Mouse (Mus musculus) limb, embryonic 12.5 days (tissue): Measurements from ENCODE around the gene Map4k2. TPM values are rescaled to one million over a fixed set of nuclear protein-coding genes. Genes with fewer than 3 reads are reported as not detected.

Experiments
- ATAC-seq: fragments of 200-750 bp; cut with Nextera tagmentation; 2 replicates; pipeline ENCODE4 v1.8.0; 2017; ENCODE audit warnings: low read depth, moderate TSS enrichment; ENCODE audit not compliant: insufficient number of reproducible peaks, insufficient read depth, low FRiP score, low TSS enrichment
- H3K27ac ChIP-seq: fragments of 300-500 bp; sonication (generic); 2 replicates; pipeline ENCODE4 v1.5.1; 2016; ENCODE audit warnings: mild to moderate bottlenecking, moderate library complexity
- H3K27me3 ChIP-seq: fragments of 300-500 bp; sonication (generic); 2 replicates; pipeline ENCODE4 v1.6.1; 2016; ENCODE audit warnings: mild to moderate bottlenecking, moderate library complexity
- H3K36me3 ChIP-seq: fragments of 300-500 bp; sonication (generic); 2 replicates; pipeline ENCODE4 v1.6.1; 2016; ENCODE audit warnings: mild to moderate bottlenecking, moderate library complexity
- H3K4me1 ChIP-seq: fragments of 300-500 bp; sonication (generic); replicated peaks from 2 replicates; pipeline ENCODE4 v1.6.1; 2016
- H3K4me2 ChIP-seq: fragments of 300-500 bp; sonication (generic); 2 replicates; pipeline ENCODE4 v1.6.1; 2016; ENCODE audit warnings: mild to moderate bottlenecking, moderate library complexity
- H3K4me3 ChIP-seq: fragments of 300-500 bp; sonication (generic); replicated peaks from 2 replicates; pipeline ENCODE4 v1.5.1; 2016; ENCODE audit warnings: mild to moderate bottlenecking
- H3K9ac ChIP-seq: fragments of 300-500 bp; sonication (generic); replicated peaks from 2 replicates; pipeline ENCODE4 v1.6.1; 2016; ENCODE audit warnings: mild to moderate bottlenecking, moderate library complexity
- H3K9me3 ChIP-seq: fragments of 300-500 bp; sonication (generic); 2 replicates; pipeline ENCODE4 v1.6.1; 2016; ENCODE audit warnings: mild to moderate bottlenecking, moderate library complexity
- WGBS: fragments of 180-500 bp; shearing (Covaris S2); methylation state at CpG from one replicate; pipeline ENCODE4 v1.1.7; 2016; 5-methylcytosine and 5-hydroxymethylcytosine counted together
- polyA plus RNA-seq: library from polyadenylated mRNA; unstranded; fragments of >200 nt; fragmentation: Nextera tagmentation; extraction: Ambion mirVana; gene quantifications from 2 replicates; pipeline ENCODE4 v1.2.1, GENCODE M21; 2016

Gene Map4k2
- polyA plus RNA-seq, 1 experiment from 2014 or later: 13.5 TPM

DNA sequence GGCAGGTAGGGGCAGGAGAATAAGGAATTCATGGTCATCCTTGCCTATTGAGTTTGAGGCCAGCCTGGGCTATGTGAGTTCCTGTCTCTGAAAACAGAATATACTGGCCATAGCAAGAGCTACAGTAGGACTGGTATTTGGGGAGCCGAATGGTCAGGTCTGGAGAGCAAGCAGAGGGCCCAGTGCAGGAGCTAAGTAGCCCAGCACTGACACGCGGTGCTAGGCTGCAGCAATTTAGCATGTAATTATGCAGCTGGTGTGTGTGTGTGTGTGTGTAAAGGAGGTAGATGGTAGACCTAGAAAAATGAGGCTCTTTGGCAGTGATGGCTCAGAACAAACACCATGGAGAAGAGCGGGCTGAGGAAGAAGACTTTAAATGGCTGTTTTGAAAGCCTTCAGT, 6.7 kb downstream of the Map4k2 start:
- Histone ChIP-seq H3K27me3 (no peaks in the 10 kb centered on the region), H3K4me3 (no peak overlapping the region), H3K9me3 (no peaks in the 10 kb centered on the region), H3K4me1 (peaks cover 26% of the 10 kb centered on the region), H3K9ac (no peak overlapping the region), H3K4me2 (no peak overlapping the region), H3K27ac (no peak overlapping the region), H3K36me3 (peaks cover 64% of the 10 kb centered on the region)
- WGBS: 94% methylated on average over 4 of the region's 4 CpGs
- no peak for ATAC-seq

DNA sequence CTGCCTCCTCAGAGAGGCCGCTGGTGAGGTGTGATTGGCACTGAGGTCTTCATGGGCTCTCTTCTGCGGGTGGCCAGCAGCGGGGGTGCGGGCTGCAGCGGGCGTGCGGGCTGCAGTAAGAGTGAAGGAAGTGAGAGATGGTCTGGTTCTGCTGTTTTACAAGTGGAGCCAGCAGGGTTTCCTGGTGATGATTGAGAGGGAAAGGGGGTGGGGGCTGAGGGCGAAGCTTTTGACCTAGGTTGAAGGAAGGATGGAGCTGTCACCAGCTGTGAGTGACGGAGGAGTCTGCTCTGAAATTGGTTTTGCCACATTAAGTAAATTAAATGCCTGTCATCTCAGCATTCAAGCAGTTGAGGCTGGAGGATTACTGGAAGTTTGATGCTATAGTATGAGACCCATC, 7.8 kb downstream of the Map4k2 start:
- Histone ChIP-seq H3K9ac (no peak overlapping the region), H3K36me3 (peaks cover 60% of the 10 kb centered on the region), H3K4me1 (peaks cover 26% of the 10 kb centered on the region), H3K9me3 (no peaks in the 10 kb centered on the region), H3K27ac (peak overlapping the region; percentile 57), H3K4me2 (no peak overlapping the region), H3K27me3 (no peaks in the 10 kb centered on the region), H3K4me3 (no peak overlapping the region)
- ATAC-seq: no peak
- whole genome bisulfite sequencing: 30% methylated on average over 9 of the region's 9 CpGs

DNA sequence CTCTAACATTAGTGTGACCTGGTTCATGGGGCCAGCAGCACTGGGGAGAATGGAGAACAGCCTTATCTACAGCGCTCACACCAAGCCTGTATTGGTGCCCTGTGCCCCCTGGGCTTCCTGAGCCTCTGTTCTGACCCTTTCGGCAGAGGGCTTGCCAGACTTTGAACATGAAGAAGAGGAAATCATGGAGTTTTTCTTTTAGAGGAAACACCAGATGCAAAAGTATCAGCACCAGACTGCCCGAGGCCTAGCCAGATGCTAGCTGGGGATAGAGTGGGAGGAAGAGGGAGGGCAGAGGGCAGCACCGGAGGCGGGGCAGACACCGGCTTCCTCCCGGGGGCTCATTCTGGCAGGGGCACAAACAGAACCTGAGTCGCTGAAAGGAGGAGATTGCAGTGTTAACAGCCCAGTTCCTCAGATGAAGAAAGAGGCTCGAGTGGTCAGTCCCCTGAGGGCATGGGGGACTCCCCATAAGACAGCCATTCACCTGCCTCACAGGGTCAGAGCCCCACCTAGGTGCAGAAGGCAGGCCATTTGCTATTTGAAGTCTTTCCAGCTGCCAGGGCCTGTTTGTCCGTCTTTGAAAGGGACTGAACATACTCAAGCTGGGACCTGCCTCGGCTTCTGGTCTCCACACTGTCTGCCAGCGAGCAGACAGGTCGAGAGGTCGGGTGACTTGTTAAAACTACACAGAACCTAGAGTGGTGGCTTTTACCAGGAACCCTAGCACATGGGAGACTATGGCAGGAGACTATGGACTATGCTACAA, 8.5 kb downstream of the Map4k2 start:
- Histone ChIP-seq H3K4me2 (no peak overlapping the region), H3K27ac (peak overlapping the region; percentile 57), H3K4me1 (peaks cover 26% of the 10 kb centered on the region), H3K9me3 (no peaks in the 10 kb centered on the region), H3K27me3 (no peaks in the 10 kb centered on the region), H3K4me3 (no peak overlapping the region), H3K36me3 (peaks cover 60% of the 10 kb centered on the region), H3K9ac (no peak overlapping the region)
- 13% methylated on average over 14 of the region's 14 CpGs for WGBS
- no peak for ATAC-seq

GRCm38 (mm10) chr19:6351431-6352106, 10.6 kb downstream of the Map4k2 start:
- ATAC-seq: no peak
- H3K9ac ChIP-seq: no peak overlapping the region
- 67% methylated on average over 14 of the region's 14 CpGs for WGBS

GRCm38 (mm10) chr19:6352107-6352505, 11.2 kb downstream of the Map4k2 start:
- H3K4me3 ChIP-seq: no peak overlapping the region
- WGBS: 78% methylated on average over 2 of the region's 2 CpGs
- H3K4me2 ChIP-seq: no peak overlapping the region
- H3K9me3 ChIP-seq: no peaks in the 10 kb centered on the region
- peaks cover 34% of the 10 kb centered on the region for H3K36me3 ChIP-seq
- H3K27me3 ChIP-seq: no peaks in the 10 kb centered on the region
- H3K9ac ChIP-seq: no peak overlapping the region
- H3K27ac ChIP-seq: no peak overlapping the region; the same call in 1 of the 2 replicates
- no peak for ATAC-seq
- H3K4me1 ChIP-seq: peaks cover 26% of the 10 kb centered on the region

More at GRCm38 (mm10) chr19:6351431-6352106, 10.6 kb downstream of the Map4k2 start:
- Histone ChIP-seq H3K9me3 (no peaks in the 10 kb centered on the region), H3K36me3 (peaks cover 39% of the 10 kb centered on the region), H3K4me1 (peaks cover 26% of the 10 kb centered on the region), H3K4me2 (no peak overlapping the region), H3K4me3 (no peak overlapping the region), H3K27ac (peak overlapping the region; percentile 12; the same call in 1 of the 2 replicates), H3K27me3 (no peaks in the 10 kb centered on the region)

- H3K27me3 ChIP-seq: no peaks in the 10 kb centered on the region
- H3K4me1 ChIP-seq: peaks cover 19% of the 10 kb centered on the region
- no peak overlapping the region for H3K4me3 ChIP-seq
- no peaks in the 10 kb centered on the region for H3K9me3 ChIP-seq
- no peak for ATAC-seq
- H3K9ac ChIP-seq: no peak overlapping the region
- peaks cover 23% of the 10 kb centered on the region for H3K36me3 ChIP-seq
- no peak overlapping the region for H3K4me2 ChIP-seq
- H3K27ac ChIP-seq: no peak overlapping the region
- 88% methylated on average over 7 of the region's 7 CpGs for WGBS
Observed at GRCm38 (mm10) chr19:6354030-6354429, 13.1 kb downstream of the Map4k2 start.

DNA sequence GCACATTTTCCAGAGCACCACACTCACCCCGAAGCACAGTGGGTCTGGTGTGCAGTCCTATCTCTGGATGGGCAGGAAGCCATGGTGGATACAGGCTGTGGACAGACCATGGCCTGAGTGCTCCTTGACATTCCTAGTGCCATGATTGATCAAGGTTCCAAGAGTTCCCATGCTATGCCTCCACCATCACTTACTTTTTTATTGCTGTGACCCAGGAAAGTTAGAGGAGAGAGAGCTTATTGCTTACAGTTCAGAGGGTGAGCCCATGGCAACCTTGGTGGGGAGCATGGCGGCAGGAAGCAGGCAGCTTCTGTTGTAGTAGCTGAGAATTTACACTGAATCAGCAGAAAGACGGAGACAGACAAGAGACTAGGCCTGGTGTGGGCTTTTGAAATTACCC, 20.4 kb downstream of the Map4k2 start:
- peaks cover 28% of the 10 kb centered on the region for H3K36me3 ChIP-seq
- no peaks in the 10 kb centered on the region for H3K9me3 ChIP-seq
- H3K27ac ChIP-seq: no peak overlapping the region
- 94% methylated on average over 3 of the region's 3 CpGs for WGBS
- H3K4me1 ChIP-seq: peaks cover 20% of the 10 kb centered on the region
- no peaks in the 10 kb centered on the region for H3K27me3 ChIP-seq
- ATAC-seq: no peak
- H3K4me2 ChIP-seq: no peak overlapping the region
- no peak overlapping the region for H3K4me3 ChIP-seq
- H3K9ac ChIP-seq: no peak overlapping the region

- 1% methylated on average over 11 of the region's 11 CpGs for whole genome bisulfite sequencing
- no peak overlapping the region; the same call in 1 of the 2 replicates for H3K9ac ChIP-seq
Observed at GRCm38 (mm10) chr19:6363091-6363410, 22.1 kb downstream of the Map4k2 start.

GRCm38 (mm10) chr19:6363411-6364240, 22.7 kb downstream of the Map4k2 start, which contains the start of gene Sf1:
Gene Sf1 (plus strand): TSS chr19:6363690.
- peak within 1 kb of the TSS; percentile 98 for H3K4me3 ChIP-seq
- WGBS: 1% methylated on average over 85 of the region's 85 CpGs
- peak within 1 kb of the TSS; percentile 92 for H3K4me2 ChIP-seq
- H3K9ac ChIP-seq: peak within 1 kb of the TSS; percentile 99
- H3K4me1 ChIP-seq: peaks cover 28% of the 10 kb centered on the region
- H3K27me3 ChIP-seq: no peaks in the 10 kb centered on the region
- peak; percentile 99 for ATAC-seq
- no peaks in the 10 kb centered on the region for H3K9me3 ChIP-seq
- H3K36me3 ChIP-seq: peaks cover 52% of the 10 kb centered on the region
- peak within 1 kb of the TSS; percentile 99 for H3K27ac ChIP-seq

More at GRCm38 (mm10) chr19:6363091-6363410, 22.1 kb downstream of the Map4k2 start:
- peak overlapping the region; percentile 92 for H3K4me2 ChIP-seq
- H3K9me3 ChIP-seq: no peaks in the 10 kb centered on the region
- no peaks in the 10 kb centered on the region for H3K27me3 ChIP-seq
- H3K27ac ChIP-seq: peak overlapping the region; percentile 99
- peaks cover 28% of the 10 kb centered on the region for H3K4me1 ChIP-seq
- no peak for ATAC-seq
- H3K36me3 ChIP-seq: peaks cover 46% of the 10 kb centered on the region
- peak overlapping the region; percentile 98 for H3K4me3 ChIP-seq

DNA sequence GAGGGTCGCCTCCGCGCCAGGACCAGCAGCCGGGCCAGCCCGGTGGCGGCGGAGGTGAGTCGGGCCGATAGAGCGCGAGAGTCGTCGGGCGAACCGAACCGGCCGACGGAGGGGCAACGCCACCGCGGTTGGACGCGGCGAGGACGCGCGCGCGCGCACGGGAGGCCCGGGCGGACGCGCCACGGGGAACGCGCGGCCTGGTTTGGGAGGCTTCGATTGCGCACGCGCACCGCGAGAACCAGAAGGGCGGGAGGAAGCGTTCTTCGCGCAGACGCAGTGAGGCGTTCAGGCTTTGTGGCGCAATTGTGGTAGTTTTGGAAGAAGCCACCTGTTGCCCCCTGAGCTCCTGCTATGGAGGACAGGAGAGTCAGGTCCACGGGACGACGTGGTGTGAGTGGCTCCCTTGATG, 23.4 kb downstream of the Map4k2 start:
- no peak for ATAC-seq
- Histone ChIP-seq H3K4me2 (peak overlapping the region; percentile 92), H3K9ac (peak overlapping the region; percentile 99), H3K4me1 (peaks cover 28% of the 10 kb centered on the region), H3K9me3 (no peaks in the 10 kb centered on the region), H3K4me3 (peak overlapping the region; percentile 98), H3K36me3 (peaks cover 58% of the 10 kb centered on the region), H3K27me3 (no peaks in the 10 kb centered on the region), H3K27ac (peak overlapping the region; percentile 99)
- under 1% methylated on average over 55 of the region's 55 CpGs for WGBS

GRCm38 (mm10) chr19:6364842-6365241, 23.9 kb downstream of the Map4k2 start:
- H3K4me2 ChIP-seq: peak overlapping the region; percentile 92

More at GRCm38 (mm10) chr19:6364842-6365241, 23.9 kb downstream of the Map4k2 start:
- Histone ChIP-seq H3K4me3 (peak overlapping the region; percentile 98), H3K27ac (no peak overlapping the region), H3K27me3 (no peaks in the 10 kb centered on the region), H3K9ac (peak overlapping the region; percentile 99), H3K36me3 (peaks cover 63% of the 10 kb centered on the region), H3K9me3 (no peaks in the 10 kb centered on the region), H3K4me1 (peaks cover 28% of the 10 kb centered on the region)
- 1% methylated on average over 2 of the region's 2 CpGs for WGBS
- ATAC-seq: no peak
